Mouse (Mus musculus) retina, adult 2 months (tissue): ENCODE results near the gene Lonrf2.

Source experiments
- DNase-seq: peaks from one replicate; pipeline ENCODE4 v3.0.0-alpha.2; 2012; ENCODE audit warnings: low read depth, low spot score

Gene Lonrf2

DNA sequence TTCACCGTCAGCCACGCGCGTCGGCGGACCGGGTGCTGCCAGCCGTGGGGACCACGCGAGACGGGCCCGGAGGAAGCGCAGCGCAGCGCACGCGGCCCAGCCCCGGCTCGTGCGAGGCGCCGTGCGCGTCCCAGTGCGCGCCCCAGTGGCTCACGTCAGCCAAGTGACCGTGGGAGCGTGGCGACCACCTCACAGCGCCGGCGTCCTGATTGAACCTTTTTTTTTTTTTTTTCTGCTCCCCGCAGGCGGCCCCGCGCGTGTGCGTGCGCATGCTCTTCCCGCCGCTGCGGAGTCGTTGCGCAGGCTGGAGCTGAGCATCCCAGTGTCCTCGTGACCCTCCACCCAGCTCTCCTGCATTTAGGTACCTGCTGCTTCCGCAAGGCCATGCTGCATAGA is at the start of gene Lonrf2:
Lonrf2 (minus strand) TSS at position 235 of the 396 bp plus-strand sequence.
- DNase-seq: peak; percentile 37

DNA sequence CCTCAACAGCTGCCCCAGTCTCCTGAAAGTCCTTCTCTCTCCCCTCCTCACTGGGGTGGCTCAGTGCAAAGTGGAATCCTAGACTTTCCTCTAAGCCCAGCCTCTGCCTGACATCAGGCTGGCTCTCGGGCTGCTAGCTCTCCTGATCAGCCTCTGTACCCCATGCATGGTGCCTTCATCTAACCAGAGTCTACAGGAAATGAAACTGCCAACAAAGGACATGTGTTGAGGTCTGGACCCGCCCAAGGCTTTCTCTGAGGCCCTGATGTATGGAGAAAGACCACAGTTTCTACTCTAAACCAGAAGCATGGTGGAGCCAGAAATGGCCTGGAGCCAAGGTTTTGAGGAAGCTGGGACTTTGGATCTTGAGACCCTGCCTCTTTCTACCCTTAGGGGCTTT is 49.4 kb upstream of the Lonrf2 start:
- no peak for DNase-seq

DNA sequence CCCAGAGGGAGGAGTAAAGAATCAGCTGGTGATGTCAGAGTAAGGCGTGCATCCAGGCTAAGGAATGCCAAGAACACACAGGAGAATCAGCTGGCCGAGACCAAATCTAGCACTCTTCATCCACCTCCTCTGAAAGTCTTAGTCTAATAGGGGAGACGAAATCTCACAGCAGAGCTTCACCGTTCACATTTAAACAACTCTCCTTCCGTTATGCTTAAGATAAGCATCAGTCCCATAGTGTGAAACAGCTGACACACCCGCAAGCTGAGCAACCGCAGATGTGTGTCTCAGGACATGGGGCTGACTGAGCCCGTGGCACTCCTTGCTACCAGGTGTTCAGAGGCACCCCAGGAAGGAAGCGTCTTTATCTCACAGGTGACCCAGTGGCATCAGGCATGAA is 47.3 kb upstream of the Lonrf2 start:
- no peak for DNase-seq

DNA sequence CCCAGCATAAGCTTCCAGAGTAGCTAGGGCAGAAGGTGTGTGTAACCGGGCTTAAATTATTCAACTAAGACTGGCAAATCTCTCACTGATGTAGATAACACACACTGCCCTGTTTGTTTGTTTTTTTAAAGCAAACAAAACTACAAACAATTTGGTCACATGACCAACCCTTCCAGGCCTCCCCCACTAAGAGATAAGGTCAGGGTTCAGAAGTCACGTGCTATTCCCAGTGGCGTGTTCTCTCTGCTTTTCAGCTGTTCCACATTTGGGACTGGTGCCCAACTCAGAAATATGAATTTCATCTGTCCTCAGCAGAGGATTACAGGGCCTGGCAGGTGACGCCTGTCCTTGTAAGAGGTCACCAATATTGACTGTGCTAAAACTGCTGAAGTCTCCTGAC is 46.2 kb upstream of the Lonrf2 start:
- DNase-seq: no peak

DNA sequence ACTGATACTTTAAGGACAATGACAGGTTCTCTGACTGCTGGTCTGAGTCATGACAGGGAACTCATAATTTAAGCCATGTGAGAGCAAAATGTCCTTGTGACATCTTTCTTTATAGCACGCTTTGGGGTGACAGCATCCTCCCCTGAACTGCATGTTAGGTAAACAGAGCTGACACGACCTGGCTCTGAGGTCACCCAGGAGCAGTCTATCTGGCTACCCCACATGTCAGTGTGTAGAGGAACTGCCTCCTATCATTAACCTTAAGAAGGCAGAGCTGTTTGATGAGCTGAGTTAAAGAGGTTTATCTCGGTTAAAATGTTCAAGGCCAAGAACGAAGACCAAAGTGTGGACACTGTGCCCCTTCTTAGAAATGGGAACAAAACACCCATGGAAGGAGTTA is 44.9 kb upstream of the Lonrf2 start:
- no peak for DNase-seq

DNA sequence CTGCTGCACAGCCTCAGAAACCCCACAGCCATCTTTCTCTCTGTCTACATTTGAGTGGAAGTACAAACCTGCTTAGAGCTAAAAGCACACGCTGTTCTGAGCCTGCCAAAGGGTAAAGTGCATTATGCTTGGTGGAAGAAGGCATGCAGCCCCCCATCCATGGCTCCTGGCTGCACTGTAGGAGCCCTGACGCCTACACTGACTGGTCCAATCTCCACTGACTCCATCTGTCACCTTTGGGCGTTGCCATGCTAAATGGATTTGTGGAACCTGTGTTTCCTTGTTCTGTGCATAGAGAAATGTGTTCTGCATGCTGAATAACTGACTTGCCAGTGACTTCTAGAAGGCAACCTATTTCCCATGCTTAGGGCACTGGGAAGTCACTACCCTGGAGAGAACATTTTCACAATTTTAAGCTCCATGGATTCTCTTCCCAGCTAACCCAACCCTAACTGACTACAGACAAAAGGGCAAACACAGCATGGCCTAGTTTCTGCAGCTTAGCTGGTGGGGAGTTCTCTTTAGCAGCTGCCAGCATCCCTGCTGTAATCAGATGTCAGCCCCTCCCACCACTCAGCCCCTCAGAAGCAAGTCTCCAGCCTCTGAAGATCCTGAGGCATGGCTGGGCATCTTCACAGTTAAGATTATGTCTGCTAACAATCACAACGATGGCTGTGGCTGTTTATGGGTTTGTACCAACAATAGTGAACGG is 40.3 kb upstream of the Lonrf2 start:
- DNase-seq: no peak

DNA sequence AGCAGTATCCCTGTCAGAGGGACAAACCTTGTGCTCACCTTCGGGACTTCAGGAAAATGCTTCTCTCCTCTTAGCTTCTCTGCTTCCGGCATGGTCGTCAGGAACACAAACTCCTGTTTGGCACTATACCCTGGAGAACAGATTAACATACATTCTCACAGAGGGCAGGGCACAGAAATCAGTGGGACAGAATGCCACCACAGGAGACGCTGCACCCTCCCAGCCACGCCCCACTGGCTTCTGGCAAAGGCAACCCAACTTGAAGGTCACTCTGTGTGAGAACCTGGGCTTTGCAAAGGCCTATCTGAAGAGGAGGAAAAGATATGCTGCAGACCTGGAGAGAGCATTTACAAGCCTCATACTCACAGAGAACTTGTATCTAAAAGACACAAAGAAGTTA is 37.4 kb upstream of the Lonrf2 start:
- no peak for DNase-seq

DNA sequence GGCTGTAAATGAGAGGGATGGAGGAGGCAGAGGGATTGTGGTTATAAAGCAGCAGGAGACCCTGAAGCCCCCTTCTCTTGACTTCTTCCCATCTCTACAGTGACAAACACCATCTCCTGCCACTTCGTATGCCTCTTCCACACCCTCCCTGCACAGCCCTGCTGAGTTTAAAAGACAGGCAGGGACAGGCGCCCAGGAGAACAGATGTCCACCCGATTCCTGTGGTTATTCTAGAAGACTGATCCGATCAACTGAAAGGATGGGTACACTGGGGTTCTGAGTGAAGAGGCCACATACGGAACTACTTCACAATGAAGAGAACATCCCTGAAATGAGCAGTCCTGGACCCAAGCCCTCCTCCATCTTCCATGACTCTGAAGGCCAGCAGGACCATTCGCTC is 35.3 kb upstream of the Lonrf2 start:
- DNase-seq: no peak

DNA sequence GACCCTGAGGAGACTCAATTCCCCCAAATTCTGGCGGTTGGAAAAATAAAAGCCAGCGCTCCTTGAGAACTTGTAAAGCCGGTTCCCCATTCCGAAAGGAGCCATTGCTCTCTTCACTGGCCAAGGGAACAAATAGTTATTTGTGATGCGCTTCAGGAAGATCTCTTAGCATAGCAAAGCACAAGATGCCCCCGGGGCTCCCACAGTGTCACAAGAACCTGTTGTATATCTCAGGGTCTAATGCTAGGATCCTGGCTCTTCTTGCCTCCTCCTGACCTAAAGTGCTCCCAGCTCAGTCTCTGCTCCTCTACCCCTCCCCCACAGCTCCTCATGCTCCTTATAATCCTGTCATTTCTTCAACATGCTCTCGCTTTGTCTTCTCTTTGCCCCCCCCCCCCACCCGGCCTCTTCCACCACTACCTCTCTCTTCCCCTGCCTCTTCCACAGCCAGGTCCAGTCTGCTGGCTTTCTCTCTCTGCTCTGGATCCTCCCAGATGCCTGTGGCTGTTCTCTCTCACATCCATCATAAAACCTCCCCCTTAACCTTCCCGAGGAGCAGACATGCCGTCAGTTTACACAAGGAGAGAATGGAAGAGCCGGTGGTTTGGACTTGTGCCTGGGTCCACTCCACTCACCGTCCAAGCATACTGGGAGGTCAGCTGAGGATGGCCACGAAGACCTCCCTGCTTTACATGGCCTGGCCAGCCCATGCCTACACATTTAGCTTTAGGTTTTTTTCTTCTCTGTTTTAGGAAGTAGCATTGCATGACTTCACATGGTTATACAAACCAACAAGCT is 33.1 kb upstream of the Lonrf2 start:
- DNase-seq: no peak

DNA sequence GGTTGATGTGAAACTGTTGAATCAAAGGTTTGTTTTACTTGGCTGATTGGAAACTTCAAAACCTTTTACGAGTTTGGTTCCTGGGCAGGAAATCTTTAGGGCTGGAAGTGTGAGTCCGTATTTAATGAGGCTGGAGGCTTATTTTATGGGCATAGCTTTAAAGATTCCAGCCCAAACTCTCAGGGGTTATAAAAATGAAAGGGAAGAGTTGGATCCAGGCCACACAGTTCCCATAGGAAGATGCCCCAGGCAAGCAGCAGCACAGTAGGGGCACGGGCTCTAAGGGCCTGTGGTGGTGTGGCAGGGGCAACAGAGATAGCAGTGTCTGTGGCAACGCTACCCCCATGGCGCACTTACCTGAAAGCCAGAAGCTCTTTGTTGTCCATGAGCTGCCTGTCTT is 29.7 kb upstream of the Lonrf2 start:
- DNase-seq: no peak

DNA sequence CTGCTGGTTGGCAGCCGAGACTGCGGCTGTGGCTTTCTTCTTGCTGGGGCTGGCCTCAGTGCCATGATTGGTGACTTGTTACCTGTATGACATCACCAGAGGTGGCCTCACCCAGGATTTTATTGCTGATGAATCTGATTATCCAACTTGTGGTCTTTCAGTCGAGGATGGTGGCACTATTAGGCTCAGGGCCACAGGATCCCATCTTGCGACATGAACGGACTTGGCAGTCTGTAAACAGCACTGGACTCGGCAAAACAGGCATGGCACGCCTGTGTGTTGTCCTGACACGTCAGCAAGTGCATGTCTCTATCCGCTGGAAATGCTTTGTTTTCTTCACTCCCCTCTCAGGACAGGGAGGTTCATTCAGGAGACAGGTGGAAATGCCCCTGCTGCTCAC is 27.8 kb upstream of the Lonrf2 start:
- DNase-seq: no peak

DNA sequence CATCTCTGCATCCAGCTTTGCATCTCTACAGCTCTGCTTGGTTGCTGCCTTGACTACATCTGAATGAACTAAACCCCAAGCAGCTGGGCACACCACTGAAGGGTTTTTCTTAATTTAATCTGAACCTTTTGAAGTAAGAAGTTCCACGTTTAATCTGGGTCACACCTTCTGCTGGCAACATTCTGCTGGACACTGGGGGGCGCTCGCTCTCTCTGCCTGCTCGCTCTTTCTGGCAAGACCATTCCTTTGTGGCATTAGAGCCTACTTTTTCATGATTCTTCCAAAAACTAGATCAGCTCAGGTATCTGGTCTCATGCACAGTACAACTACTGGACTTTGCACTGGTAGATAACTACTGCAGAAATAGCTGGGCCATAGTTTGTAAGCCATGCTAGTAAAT is 25.7 kb upstream of the Lonrf2 start:
- DNase-seq: no peak

DNA sequence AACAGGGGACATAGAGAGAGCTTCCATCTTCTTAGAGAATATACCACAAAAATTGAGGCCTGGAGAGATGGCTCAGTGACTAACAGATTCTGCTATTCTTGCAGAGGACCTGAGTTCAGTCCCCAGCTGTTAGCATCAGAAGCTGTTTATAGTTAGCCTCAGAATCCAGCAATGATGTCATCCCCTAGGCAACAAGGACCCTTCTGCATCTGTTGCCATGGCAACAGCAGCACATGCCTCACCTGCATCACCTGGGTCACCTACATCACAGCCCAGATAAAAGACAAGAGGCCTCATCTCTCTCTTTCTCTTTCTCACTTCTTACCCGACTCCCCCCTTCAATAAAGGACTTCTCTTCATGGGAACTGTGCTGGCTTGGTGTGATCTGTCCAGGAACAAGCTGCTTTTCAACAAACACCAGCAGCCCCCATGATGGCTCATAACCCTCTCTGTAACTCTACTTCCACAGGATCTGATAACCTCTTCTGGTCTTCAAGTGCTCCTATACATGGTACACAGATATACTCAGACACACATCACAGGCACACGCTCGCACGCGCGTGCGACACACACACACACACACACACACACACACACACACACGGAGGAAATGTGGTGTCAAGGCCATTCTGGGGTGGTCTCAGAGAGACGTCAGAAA is 24.5 kb upstream of the Lonrf2 start:
- no peak for DNase-seq

DNA sequence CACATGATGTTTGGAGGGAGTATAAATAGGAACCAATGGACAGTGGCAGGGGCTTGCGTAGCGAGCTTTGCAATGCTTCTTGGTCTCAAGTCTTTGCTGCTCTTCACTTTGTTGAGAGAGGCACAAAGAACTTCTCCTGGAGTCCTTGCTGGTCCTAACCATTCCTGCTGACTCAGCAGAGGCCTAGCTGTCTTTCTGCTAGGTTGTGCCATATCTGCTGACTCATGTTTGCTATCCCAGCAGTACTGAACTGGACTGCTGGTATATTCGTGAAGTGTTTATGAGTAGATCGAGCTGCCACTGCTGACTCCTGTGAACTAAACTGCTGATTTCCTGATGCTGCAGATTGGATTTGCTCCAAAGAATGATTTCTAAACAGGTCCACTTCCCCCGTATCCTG is 23.7 kb upstream of the Lonrf2 start:
- DNase-seq: no peak

DNA sequence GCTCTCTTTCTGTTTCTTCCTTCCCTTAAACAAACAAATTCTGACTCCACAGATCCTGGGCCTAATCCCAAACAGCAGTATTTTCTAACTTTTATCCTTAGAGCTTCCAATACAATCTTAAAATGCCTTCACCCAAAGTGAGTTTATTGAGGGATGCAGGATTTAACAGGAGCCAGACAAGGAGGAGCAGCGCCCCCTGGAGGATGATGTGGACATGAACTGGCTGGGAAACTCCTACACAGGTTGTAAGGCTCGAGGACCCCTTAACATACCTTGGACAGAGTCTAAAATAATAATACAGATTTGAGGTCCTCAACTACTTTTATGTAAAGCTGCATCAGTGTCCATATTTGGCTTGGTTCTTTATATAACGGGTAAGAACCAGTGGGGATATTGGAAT is 19.7 kb upstream of the Lonrf2 start:
- DNase-seq: no peak

DNA sequence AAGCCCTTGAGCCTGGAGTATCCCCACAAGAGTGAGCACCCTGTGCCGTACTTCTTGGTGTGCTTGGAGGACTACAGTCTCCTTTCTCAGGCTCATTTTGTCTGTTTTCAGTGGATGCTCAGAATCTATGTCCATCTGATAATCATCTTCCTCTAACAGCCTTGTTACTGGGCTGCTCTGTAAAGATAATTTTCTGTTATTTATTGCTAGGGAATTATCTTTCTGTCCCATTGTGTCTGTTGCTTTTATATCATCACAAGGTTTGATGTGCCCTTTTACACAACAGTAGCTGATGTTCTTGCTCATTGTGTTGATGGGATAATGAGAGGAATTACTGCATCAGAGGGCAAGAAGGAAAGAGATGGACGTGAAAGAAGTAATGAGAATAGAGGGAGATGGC is 15.7 kb upstream of the Lonrf2 start:
- no peak for DNase-seq

DNA sequence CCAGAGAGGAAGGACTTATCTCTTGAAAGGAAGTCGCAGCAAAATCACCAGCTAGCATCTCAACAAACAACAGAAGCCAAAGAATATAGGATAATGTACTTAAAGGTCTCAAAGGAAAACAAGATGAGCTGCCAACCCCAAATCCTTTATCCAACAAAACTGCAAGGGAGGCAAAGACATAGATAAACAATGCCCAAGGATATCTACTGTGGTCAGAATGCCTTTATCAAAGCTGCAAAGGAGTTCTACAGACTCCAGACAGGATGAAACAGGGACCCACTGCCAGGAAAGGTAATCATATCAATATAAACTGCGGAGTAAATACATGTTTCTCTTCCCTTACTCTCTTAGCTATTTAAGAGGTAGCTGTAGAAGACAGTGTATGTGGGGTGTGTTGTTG is 14.1 kb upstream of the Lonrf2 start:
- DNase-seq: no peak

DNA sequence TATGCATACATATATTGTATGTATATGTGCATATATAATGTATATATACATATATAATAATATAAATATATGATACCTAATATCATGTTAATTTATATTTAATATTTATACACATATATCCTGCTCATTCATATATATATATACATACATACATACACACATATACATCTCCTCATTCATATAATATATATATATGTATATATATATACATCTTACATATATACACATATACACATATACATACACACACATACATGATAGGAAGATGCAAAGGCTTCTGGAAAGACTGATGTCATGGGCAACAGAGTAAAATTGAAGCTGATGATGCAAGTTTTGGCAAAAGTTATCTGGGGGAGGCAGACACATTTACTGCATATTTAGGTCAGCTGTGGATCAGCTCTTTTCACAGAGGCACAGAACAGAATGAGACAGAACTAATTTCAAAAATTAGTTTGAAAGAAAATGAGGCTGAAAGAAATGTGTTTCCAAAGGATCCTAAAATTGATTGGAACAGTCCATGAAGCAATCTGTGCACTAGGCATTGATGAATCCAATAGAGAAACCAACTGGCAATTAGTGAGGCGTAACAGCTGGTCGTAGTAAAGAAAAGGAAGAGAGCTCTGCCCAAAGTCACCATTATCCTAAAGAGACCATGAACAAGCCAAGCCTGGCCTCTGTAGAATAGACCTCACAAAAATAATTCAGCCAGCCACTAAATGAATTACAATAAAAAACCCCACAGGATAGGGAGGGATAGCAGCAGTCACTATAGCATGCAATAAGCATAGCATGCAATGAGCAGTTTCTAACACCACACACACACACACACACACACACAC is 12.2 kb upstream of the Lonrf2 start:
- DNase-seq: no peak

DNA sequence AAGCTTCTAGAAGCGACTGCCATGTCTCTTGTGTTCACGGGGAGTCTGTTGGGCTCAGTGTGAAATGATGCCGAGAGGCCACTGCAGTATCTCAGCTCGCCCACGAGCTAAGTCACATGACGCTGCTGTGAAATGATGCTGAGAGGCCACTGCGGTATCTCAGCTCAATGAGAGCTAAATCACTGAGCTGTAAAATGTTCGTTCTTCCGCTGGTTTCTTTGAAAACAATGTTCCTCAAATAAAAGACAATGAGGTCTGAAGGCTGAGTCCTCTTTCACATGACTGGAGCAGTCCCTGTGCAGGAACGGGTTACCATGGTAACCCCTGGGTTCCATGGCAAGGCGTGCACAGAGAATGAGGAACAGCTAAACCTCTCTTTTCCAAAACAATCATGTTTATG is 11.5 kb upstream of the Lonrf2 start:
- no peak for DNase-seq

DNA sequence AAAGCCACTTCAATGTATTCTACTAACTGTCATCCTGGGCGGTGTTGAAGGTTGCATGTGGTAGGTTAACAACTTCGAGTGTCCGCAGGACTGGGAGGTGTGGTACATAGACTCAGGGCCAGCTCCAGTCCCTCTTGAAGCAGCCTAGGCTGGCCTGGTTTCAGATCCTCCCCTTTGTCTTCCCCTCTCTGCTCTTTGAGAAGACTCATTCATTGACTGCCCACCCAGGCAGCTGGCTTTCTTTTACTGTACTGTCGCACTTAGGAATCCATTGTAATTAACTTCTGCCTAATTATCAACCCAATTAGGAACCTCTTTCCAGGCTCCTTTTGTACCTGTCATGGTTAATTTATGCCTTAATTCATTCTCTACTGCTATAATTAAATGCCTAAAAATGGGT is 6.8 kb upstream of the Lonrf2 start:
- DNase-seq: no peak

DNA sequence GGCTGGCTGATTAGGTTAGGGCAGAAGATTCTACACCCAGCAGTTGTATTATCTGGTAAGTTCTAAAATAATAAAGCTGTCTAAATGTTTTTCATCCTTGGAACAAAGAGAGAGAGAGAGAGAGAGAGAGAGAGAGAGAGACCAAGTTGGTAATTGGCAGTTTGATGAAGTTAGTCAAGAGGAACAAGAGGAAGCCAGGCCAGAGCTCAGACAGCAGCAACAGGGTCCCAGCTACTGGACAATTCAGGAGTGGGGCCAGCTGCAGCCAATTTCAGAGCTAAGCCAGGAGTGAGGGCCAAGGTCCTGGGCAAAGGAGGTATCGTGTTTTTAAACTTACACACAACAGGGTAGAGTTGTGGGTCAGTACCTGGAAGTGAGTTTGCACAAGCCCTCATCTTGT is 6.3 kb upstream of the Lonrf2 start:
- no peak for DNase-seq

DNA sequence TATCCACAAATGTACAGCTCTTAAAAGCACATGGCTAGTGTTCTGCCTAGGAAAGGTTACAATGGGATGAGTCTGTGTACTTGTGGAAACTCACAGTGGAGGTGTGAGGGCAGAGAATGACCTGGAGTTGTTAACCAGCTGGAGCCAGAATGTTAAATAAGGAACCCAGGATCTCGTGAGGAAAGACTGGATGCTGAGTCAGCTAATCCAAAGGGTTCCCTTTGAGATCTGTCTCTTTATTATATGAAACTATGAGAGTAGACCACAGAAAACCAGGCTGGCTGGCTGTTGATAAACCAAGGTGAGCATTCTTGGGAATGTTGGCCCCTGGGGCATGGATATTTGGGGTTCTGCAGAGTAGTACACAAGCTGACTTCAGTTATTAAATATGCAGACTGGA is 3.4 kb upstream of the Lonrf2 start:
- no peak for DNase-seq
